Mouse (Mus musculus) brain, embryonic 14.5 days (tissue): Measurements from ENCODE around the gene Klk1b27.
"Not testable (repeated sequence)": the region's sequence is repeated elsewhere in the genome, so short reads cannot be mapped to it uniquely, and the experiment has no call there.

Experiments
- CTCF ChIP-seq: fragments of 200-500 bp; IDR thresholded peaks from 2 replicates; pipeline ENCODE4 v1.5.1; 2012; ENCODE audit warnings: inconsistent platforms, mild to moderate bottlenecking, moderate library complexity, borderline replicate concordance; ENCODE audit not compliant: insufficient read depth, insufficient read length; ENCODE audit errors: extremely low read depth
- POLR2A ChIP-seq: fragments of 200-500 bp; IDR thresholded peaks from 2 replicates; pipeline ENCODE4 v1.6.1; 2012; ENCODE audit warnings: mild to moderate bottlenecking, inconsistent platforms, borderline replicate concordance; ENCODE audit not compliant: poor library complexity, insufficient read depth, insufficient read length, severe bottlenecking; ENCODE audit errors: extremely low read depth

- not testable (repeated sequence) for TF ChIP-seq CTCF, POLR2A
Measured at GRCm38 (mm10) chr7:44011868-44012267, 40.2 kb upstream of the Klk1b27 start, which contains the start of gene Klk1b26.
